ENCODE assay signal across 20 mouse cellular contexts in the genomic region with DNA sequence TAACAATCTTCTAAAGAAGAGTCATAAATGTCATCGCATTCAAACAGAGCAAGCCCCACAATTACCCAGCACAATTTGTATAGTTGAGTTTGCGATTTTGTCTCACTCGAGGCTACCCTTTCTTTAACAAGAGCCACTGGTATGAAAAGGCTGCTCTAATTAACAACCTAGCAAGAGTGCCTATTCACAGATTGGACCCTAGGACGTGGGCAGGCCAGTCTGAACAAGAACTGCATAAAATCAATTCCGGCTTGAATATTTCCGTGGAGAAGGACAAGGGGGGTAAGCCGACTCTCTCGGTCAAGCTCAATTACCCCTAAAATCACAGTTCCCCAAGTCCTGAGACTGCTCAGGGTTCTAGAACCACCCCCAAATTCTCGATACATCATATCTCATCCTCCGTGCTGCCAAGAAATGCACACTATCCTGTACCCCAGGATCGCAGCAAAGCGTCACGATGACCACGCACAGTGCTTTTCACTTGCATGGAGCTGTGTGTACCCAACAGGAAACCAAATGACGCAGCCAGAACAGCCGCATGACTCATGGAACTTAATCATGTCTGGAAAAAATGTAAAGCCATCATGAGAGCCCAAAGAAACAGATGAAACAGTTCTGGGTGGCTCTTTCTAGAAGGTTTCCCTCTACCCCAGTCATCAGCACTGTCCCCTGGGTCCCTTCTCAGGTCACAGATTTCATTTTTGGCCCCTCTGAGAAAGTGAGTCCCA.
A peak's percentile ranks its signal among the peaks of the same experiment; 100 is the strongest.
DNase-seq lines count a peak whose midpoint lies in the region; TF ChIP-seq lines count a peak whose summit lies in the region.
"Had no signal": no experiment of that assay in that cellular context is flagged by ENCODE, and none has a peak within 500 bp of the region (broad histone marks: within the 10 kb centered on the region; RNA-seq: fewer than 3 reads in every experiment).

No protein-coding gene starts in this region.

- no peaks in the 10 kb centered on the region for H3K9me3 ChIP-seq in limb, embryonic 10.5 days (replicated peaks)
- H3K9me3 ChIP-seq: embryonic facial prominence, embryonic 10.5 days; kidney, embryonic 15.5 days; liver, embryonic 13.5 days; stomach, embryonic 15.5 days had no signal

- TF ChIP-seq POLR2A in brain, embryonic 14.5 days (IDR thresholded peaks at IDR 0.05; ENCODE audit: borderline replicate concordance, extremely low read depth, insufficient read depth, insufficient read length, poor library complexity, severe bottlenecking): no peak

- H3K27me3 ChIP-seq in limb, embryonic 10.5 days (ENCODE audit: low read depth, poor library complexity, severe bottlenecking): no peaks in the 10 kb centered on the region
- H3K27me3 ChIP-seq: kidney, embryonic 15.5 days; liver, embryonic 13.5 days; stomach, embryonic 15.5 days had no signal

- DNase-seq in layer of hippocampus, adult 2 months (ENCODE audit: low spot score in 2 of 2): no peak
- DNase-seq in layer of hippocampus, adult 9-10 months (ENCODE audit: low spot score): no peak
- peak; percentile 49 for DNase-seq in CD4-positive helper T cell, adult 2 months (ENCODE audit: low read depth, low spot score)
- peak; percentile 71 for DNase-seq in brain, embryonic 14.5 days (ENCODE audit: low read depth)
- DNase-seq in limb, embryonic 10.5 days (ENCODE audit: low spot score): no peak
- no peak for DNase-seq in T-cell, adult 2 months (ENCODE audit: low spot score)
- DNase-seq in embryo, embryonic 10 days (ENCODE audit: low spot score): no peak
- DNase-seq: adrenal gland, adult 8-10 months; cerebellum, adult 9-10 months; heart, postnatal 10 days; kidney, adult 11 months; kidney, postnatal 36 days; layer of hippocampus, adult 9-11 months; liver, embryonic 13.5 days; lung, adult 2 months; lung, postnatal 14 days; thymus, postnatal 36 days had no signal

- 92% methylated on average over 16 of the region's 16 CpGs for WGBS in limb, embryonic 10.5 days

- no peak for TF ChIP-seq CTCF in layer of hippocampus, adult 2 months (conservative IDR thresholded peaks at IDR 0.05)
- TF ChIP-seq CTCF in brain, embryonic 14.5 days (IDR thresholded peaks at IDR 0.05; ENCODE audit: borderline replicate concordance, extremely low read depth, insufficient read depth, insufficient read length): no peak

- H3K27ac ChIP-seq in layer of hippocampus, adult 2 months: peak overlapping the region; percentile 64; the same call in 1 of the 2 replicates
- H3K27ac ChIP-seq in limb, embryonic 10.5 days: peak overlapping the region; percentile 22; the same call in 1 of the 2 replicates
- H3K27ac ChIP-seq: kidney, embryonic 15.5 days; liver, embryonic 13.5 days; stomach, embryonic 15.5 days had no signal

- H3K4me1 ChIP-seq in limb, embryonic 10.5 days: peaks cover 51% of the 10 kb centered on the region

- no peak overlapping the region for H3K4me3 ChIP-seq in layer of hippocampus, adult 2 months
- no peak overlapping the region for H3K4me3 ChIP-seq in limb, embryonic 10.5 days
- H3K4me3 ChIP-seq: embryonic facial prominence, embryonic 10.5 days; kidney, embryonic 15.5 days; liver, embryonic 13.5 days; stomach, embryonic 15.5 days had no signal

- 0 out of 2 replicates have a peak, but pooled peaks cover 7% of the 10 kb centered on the region for H3K36me3 ChIP-seq in limb, embryonic 10.5 days
- H3K36me3 ChIP-seq: kidney, embryonic 15.5 days; stomach, embryonic 15.5 days had no signal

Comparison
In these comparisons a context has a peak if more than half of its experiments do, and no peak if none do; other contexts are left out.
1. DNase-seq: peak in CD4-positive helper T cell, adult 2 months (single experiment) and brain, embryonic 14.5 days (single experiment); none in layer of hippocampus, adult 2 months (0 of 2), layer of hippocampus, adult 9-10 months (single experiment), limb, embryonic 10.5 days (single experiment), T-cell, adult 2 months (single experiment) and embryo, embryonic 10 days (single experiment).